Mouse (Mus musculus) left cerebral cortex, postnatal 14 days (tissue): ENCODE measurements around the gene Prkch. TPM values are rescaled to one million over a fixed set of nuclear protein-coding genes. Genes with fewer than 3 reads are reported as not detected.

Experiments
- total RNA-seq, 2 experiments: library from RNA; stranded (reverse); gene quantifications; 2 replicates each; pipeline ENCODE4 v1.2.3; 2021

The Prkch gene
- total RNA-seq, 2 experiments from 2014 or later, result 4.2 to 4.5 TPM

Other genes starting within 250 kb of the Prkch start
- under 1 TPM; 0.17 to 0.20 TPM for gene Tmem30b, start 38.4 kb upstream of the Prkch start, total RNA-seq